Mouse (Mus musculus): ENCODE data around the gene Fer1l5.

DNA sequence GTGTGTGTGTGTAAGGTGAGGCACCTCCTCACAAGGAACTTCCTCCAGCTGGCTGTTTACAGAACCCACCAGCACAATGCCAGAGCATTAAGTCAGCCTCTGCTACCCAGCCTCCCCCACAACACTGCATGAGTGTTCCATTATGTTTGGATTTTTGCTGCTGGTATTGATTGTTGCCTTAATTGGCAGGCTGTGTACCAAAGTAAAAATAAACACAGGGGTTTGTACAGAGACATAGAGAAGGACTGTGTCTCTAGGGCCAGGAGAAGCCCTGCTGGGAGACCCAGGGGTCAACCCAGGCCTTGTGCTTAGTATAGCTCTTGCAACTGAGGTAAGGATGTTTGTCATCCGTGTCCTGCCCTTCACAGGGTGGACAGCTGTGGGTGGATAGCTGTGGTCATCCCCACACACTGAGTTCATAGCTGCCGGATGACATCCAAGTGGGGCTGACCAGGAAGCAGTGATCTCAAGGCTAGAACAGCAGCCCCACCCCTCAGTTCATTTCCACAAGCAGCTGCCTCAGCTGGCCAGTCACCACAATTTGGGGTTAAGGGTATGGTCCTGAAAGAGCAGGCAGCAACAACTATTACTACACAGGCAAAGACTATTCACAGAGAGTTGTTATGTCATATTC is 97.8 kb downstream of the Fer1l5 start:
- TF ChIP-seq CTCF (IDR thresholded peaks at IDR 0.05; ENCODE audit: low read depth, low read length): no peak
- TF ChIP-seq EP300 (IDR thresholded peaks at IDR 0.05; ENCODE audit: insufficient read depth, low read depth, low read length): no peak
